Mouse (Mus musculus): ENCODE measurements at regions not wholly inside any gene's neighbourhood (a gene's known extent, or its start where the extent isn't known, plus 50 kb on each side); places are given as distances from the start of the nearest gene placed in this dataset.
A peak's percentile ranks its signal among the peaks of the same experiment; 100 is the strongest.
"Not testable (repeated sequence)": the region's sequence is repeated elsewhere in the genome, so short reads cannot be mapped to it uniquely, and the experiment has no call there.

DNA sequence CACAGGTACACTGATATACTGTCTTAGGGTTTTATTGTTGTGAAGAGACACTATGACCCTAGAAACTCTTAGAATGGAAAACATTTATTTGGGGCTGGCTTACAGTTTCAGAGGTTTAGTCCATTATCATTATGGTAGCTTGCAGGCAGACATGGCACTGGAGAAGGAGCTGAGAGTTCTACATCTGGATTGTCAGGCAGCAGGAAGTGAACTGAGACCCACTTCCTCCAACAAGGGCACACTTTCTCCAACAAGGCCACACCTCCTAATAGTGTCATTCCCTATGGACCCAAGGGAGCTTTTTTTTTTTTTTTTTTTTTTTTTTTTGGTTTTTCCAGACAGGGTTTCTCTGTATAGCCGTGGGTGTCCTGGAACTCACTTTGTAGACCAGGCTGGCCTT is 124.9 kb upstream of the Max start:
- DNase-seq, result not testable (repeated sequence)

DNA sequence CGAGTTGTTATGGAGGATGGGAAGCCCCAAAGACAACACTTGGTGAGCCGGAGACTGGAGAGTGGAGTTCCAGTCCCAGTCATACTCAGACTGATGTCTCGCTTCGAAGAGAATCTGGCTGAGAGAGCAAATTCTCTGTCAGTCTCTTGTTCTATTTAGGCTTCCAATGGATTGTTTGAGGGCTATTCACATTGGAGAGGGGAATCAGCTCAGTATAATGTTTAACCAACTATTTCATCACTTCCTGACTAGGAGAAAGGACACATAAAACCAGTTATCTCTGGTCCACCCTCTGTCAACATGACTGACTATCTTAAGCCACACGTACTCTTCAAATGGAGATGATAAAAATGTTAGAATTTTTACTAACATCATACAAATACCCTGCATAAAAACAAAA is 123.9 kb upstream of the Max start:
- no peak for DNase-seq

DNA sequence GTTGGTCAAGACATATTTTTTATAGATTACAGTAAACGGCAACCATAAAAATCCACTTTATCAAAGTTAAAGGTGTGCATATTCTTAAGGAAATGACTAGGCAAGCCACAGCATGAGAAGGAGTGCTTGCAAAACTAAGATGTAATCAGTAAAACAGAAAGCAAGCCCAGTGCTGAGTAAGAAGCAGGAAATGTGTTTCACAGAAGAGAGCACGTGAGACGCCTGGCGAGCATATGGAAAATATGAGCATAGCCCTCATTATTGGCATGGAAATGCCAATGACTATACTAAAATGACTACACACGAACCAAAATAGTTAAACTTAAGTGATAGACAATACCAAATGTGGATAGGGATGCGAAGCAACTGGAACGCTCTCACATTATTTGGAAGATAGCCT is 123.2 kb upstream of the Max start:
- peak; percentile 27 for DNase-seq

DNA sequence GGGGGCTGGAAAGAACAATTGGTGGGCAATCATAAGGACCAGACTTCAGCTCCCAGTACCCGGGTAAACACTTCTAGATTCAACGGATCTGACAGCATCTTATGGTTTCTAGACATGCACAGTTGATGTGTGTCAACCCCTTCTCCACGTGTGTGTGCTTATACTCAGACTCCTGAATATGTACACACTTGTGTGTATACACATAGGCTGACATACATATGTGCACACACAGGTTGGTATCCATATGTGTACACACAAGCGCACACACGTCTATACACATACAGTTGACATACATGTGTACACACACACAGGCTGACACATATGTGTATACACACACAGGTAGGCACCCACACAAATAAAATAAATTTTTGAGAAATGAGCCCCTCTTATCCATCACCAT is 122.7 kb upstream of the Max start:
- no peak for DNase-seq

DNA sequence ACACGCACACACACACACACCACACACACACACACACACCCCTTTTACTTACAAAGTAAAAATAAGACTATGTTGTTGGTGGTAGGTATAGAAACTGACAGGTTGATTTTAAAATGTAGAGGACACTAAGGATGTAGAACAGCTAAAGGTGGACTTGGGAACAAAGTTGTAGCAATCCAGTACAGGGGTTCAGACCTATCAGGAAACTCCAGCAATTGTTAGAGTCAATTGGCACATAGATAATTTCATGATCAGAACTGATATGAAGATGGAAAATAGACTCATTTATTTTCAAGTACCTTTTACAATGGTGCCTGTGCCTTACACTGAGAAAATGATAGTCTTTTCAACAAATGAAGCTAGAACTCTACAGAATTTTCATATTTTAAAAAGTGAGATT is 122.3 kb upstream of the Max start:
- DNase-seq, result no peak

DNA sequence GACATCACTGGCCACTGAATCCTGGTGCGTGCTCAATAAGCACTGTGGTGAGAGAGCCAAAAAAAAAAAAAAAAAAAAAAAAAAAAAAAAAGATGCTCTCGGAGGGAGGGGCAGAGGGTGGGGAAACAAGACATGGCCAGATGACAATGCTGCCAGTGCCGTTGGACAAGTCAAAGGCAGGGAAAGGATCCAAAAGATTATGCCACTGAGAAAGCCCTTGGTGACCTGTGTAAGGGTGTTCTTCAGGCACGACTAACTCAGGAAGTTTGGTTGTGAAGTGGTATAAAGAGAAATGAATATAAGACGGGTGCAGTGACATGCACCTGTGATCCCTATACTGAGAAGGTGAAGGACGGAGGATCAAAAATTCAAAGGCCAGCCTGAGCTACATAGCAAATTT is 121.8 kb upstream of the Max start:
- DNase-seq, result no peak

DNA sequence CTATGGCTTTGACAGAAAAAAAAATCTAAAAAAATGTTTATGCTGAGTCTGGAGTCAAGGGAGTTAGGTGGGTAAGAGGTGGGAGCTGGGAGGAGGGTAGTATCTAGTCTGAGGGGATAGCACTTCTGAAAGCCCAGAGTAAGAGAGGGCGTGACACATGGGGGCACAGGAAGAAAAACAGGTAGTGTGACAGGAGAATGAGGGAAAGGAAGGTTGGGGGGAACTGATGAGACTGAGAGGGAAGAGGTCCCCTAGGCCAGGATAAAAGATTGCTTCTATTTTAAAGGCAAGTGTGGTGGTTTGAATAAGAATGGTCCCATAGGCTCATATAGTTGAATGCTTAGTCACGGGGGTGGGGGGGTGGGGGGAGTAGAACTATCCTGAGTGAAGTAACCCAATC is 119.8 kb upstream of the Max start:
- no peak for DNase-seq

DNA sequence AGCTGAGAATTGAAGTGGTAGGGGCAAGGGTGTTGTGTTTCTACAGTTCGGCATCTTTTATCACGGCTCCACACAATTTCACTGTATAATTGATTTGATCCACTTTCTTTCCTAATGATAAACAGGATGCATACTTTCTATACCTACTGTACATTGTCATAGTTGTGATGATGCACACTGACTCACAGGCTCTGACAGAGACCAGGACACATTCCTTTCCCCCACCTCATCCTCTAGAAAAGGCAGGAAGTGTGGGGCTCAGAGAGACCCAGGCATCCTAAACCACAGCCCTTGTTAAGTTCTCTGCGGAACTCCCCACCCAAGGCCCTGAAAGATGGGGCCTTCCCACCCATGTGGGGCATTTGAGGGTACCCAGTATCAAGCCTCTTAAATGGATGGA is 117.5 kb upstream of the Max start:
- no peak for DNase-seq

DNA sequence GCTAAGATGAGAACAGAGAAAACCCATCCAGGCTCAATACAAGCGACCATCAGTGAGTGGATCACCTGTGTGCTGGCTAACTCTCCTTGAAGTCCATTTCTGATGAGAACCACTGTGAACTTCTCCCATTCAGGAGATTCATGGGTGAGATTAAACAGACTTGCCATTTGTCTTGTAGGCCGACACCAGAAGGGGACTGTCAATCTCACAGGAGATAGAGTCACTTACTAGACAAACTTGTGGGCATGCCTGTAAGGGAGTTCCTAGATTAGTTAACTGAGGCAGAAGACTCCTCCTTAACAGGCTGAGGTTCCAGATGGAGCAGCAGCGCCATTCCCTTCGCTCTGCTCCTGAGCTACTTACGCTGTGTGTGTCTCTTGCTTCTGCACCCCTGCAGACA is 114.7 kb upstream of the Max start:
- no peak for DNase-seq

DNA sequence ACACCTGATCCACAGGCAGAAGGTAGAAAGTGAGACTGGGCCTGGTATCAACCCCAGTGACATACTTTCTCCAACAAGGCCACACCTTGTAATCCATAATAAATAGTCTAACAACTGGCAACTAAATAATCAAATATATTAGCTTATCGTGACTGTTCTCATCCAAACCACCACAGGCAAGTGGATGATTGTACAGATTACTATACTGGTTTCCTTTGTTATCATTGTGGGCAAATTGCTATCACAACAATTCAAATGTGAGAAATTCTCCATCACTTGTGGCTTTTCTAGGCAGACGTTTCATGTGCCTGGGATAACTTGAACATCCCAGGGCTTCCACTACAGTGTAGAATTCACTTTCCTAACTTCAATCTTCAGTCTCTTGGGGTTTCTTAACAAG is 112.6 kb upstream of the Max start:
- DNase-seq, result no peak

DNA sequence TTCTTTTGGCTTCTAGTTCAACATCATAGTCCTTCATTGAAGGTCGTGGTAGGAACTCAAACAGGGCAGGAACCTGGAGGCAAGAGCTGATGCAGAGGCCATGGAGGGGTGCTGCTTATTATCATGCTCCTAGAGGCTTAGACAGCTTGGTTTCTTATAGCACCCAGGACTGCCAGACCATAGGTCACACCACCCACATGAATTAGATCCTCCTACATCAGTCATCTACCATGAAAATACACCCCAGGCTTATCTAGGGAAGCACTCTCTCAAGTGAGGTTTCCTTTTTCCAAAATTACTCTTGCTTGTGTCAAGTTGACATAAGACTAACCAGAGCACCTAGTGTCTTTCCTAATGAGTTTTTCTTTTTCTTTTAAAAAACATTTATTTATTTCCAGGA is 109.7 kb upstream of the Max start:
- DNase-seq, result no peak

DNA sequence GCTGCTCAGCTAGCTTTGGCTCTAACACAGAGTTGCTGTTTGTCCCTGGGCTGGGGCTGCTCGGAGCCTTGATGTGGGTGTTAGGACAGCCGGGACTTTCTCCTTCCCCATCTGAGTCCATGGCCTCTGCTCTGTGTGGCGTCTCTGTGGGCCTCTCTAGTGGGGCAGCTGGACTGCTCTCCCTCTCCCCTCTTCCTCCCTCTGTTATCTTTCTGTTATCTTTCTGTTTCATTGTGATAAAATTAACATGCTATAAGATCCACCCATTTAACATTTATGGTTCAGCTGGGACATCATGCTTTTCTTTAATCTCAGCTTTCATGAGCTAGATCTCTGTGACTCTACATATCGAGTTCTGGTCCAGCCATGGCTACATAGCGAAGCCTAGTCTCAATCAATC is 105.9 kb upstream of the Max start:
- DNase-seq, result no peak

DNA sequence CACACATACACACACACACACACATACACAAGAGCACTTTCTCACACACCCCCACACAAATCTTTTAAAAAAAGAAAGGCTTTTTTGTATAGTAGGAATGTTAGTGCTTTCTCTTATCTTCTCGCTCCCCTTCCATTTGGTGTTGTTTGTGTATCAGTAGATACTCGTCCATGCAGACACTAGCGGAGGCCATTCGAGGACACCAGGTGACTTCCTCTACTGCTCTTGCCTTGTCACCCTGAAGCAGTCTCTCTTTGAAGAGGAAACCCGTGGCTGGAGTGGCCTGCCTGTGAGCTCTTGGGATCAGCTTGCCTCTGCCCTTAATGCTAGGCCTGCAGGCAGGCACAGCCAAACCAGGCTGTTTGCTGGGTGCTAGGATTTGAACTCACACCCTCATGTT is 105.1 kb upstream of the Max start:
- DNase-seq, result no peak

DNA sequence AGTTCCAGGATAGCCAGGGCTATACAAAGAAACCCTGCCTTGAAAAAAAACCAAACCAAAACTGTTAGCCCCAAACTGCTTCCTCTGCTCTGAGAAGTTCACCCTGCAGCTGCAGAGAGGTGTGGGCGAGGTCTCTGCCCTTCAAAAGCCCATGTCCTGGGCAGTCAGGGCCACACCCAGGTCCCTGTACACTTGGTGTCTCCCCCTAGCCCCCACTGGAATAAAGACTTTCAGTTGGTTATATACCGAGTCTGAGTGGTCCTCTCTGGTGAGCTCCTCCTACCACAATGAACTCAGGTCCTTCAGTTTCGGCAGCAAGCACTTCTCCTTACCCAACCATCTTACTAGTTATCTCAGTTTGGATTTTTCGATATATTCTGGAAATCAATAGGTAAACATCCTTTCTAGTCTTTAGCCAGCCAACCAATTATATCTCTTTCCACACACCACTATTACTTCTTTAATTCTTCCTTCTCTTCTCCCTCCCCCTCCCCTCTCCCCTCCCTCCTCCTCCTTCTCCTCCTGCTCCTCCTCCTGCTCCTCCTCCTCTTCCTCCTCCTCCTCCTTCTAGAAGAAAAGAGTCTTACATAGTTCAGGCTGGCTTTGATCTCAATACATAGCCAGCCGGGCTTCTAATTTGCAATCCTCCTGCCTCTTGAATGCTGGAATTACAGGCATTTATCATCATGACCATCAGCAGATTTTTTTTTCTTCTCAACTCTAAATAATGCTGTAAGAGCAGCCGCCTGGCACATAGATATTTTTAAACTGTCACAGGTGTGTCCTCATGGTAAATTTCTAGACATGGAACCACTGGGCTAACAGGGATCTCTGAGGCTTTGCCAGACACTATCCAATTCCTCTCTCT is 103.9 kb upstream of the Max start:
- DNase-seq, result no peak

DNA sequence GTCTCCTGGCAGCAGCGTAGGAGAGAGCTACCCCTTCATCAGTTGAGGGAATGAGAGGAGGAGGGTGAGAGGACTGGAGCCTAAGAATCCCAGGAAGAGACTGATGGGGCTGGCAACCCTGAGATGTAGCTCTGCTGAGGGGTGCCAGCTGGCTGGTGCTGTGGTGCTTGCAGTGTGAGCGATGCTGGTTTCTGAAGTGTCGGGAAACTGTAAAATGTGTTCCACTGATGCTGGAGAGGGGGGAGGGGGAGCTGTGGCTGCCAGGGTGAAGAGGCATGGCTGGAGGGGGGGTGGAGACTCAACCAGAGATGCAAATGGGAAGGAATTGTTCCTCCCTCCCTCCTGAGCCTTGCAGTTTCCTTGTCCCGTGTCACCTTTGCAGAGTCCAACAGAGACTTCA is 102.0 kb upstream of the Max start:
- no peak for DNase-seq

DNA sequence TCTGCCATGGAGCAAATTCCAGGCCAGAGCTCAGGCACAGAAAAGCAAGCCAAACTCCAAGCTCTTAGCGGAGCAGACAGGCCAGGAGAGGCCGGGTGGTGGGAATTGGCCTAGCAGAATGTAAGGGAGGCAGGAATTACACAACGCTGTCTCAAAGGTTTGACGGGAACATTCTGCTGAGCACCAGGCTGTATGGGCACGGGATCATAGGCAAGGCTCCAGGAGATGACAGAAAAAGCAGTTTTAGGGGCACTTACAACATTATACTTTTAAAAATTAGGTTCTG is 99.5 kb upstream of the Max start:
- no peak for DNase-seq

DNA sequence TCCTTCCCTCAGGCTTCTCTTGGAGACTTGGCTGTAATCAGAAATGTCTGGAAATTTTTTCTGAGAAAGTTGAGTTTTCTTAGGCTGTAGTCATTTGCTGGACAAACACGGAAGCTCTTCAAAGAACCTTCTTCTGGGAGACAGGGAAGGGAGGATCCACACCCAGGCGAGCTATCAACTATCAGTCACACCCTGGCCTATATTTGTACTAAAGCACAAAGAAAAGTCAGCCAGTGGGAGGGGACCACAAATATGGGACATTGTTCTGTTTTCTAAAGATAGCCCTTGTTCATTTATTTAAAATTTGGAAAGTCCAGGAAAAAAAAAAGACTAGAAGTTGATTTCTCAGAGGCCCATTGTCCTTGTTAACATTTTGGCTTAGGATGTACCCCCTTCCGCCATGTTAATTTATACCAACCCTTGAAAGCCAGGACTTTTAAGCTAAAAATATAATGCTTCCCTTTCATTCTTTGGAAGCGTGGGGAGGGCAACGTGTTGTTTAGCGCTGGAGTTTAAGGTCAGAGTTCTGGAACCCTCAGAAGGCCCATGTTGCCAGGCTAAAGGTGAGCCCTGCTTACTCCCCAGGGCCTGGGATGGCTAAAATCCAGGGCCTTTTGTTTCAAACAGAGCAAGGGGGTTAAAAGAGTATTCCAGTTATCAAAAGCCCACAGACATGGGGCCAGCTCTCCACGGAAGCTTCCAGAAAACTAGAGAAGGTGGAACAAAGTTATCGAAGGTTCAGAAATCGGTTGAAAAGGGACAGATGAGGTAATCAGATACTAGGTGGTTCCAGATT is 99.0 kb upstream of the Max start:
- no peak for DNase-seq

DNA sequence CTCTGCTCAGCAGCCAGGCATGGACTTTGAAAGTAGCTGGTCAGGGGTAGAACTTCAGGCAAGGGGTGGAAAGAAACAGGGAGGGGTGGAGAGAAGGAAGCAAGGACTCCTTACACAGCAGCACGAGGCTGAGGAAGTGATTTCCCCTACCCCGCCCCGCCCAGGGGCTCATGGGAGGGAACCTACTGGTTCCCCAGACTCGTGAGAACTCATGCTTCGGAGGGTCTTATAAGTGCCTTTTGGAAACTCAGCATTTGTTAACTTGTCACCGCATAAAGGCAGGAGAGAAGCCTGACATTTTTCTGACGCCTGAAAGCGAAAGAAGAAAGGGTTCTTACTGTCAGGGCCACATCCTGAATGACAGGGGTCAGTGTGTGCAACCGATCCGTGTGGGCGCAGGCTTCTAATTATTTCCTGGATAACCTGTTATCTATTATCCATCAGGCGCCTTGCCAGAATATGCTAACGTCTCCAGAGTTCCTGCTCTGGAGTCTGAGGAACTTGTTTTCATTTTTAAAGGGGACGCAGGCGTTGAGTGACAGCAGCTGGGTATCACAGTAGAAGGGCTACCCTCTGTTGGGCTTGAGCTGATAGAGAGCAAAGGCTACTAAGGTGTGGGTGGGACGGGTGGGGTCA is 98.2 kb upstream of the Max start:
- peak; percentile 67 for DNase-seq

DNA sequence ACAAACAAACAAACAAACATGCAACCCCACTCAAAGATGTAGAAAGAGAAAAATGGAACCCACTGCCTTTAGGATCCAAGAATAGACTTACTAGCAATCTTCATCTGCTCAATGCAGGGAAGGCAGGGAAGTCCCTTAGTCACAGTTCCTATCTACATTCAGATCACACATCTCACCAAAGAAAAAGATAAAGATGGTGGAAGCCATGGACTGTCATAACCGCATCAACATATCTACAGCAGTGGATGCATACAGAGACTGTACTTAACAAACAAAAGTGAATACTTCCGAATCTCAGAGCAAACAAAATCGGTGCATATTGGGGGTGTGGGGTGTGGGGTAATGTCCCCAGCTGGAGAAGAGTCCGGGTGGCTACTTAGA is 97.7 kb upstream of the Max start:
- no peak for DNase-seq

DNA sequence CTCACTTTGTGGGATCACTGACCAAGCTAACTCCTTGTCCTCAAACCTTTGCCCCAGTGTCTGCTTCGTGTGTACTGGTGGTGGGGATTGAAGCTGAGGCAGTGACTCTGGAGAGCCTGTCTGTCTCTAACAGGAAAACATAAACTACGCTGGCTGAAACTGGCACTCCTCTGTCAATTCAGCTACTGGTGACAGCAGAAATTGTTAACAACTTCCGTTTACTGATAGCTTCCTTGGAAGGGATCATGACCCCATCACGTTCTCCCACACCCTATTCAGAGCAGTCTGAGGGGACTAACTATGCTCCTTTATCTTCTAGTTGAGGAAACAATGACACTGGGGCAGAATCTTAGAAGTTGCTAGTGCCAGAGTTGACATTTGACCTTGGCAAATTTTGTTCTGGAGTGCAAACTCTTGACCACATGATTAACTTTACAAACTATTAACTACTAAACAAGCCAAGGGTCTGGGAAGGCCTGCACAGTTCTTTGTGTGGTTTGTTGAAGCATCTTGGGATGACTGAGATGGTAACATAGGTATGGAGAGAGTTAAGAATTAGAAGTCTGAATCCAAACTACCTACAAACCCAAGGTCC is 96.7 kb upstream of the Max start:
- no peak for DNase-seq

DNA sequence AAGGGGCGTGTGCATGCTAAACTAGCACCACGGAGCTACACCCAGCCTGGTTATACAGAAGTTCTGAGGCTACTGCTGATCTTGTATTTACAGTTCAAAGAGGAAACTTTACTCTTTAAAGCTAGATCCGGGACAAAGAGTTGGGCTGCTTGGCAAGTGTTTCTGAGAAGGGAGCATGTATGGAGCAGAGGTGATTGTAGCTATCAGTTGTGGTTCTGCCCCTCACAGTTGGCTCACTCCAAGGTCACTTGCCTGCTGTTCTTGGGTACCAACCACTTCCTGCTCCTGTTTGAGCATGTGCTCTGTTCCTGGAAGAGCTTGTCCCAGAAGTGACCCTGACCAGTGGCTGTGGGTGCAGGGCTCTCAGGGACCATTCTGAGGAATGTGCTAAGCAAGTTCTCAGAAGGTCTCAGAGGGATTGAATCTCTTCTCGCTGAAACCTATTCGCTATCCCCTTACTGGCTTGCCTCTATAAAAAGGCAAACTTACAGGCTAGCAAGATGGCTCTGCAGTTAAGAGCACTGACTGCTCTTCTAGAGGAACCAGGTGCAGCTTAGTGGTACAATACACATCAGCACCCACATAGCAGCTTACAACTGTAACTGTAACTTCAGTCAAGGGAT is 94.9 kb upstream of the Max start:
- peak; percentile 57 for DNase-seq

DNA sequence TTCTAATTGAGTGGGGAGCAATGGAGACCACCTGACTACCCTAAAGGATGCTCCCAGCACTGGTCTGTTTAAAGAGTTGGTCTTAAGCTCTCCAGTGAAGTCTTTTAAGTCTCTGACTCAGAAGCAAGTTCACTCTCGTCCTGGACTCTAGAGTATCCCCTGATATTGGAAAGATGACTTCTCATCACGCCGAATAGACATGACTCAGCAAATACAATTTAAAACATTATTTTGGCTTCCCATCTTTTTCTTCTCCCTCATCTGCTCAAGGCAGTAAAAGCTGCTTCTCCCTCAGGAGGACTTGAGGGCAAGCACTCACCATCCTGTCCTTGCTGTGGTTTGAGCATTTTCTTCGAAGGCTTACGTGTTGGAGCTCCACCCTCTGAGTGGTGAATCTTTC is 92.7 kb upstream of the Max start:
- DNase-seq, result no peak

DNA sequence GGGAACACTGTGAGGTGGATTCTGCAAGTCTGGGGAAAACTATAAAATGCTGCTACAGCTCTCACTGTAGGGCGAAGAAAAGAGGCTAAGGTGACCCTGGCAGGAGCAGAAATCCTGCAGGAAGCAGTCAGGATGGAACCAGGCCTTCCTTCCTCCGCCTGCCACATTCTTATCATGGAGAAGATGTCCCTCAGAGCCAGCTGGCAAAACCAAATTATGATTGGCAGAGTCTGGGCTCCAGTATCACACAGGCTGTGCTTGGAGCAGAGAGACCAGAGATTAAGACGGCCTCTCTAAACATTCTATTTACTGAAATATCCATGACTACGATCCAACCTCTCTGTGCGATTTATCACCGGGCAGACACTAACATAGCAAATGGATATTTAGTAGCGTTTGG is 92.2 kb upstream of the Max start:
- no peak for DNase-seq

All from thymus, postnatal 14 days (tissue).